Mouse (Mus musculus) brown adipose tissue, adult 24 weeks (tissue): ENCODE results near the gene Vdr. TPM values are rescaled to one million over a fixed set of nuclear protein-coding genes. Genes with fewer than 3 reads are reported as not detected.

ENCODE experiments used
- H3K27ac ChIP-seq: fragments of 200-500 bp; replicated peaks from 2 replicates; pipeline ENCODE4 v1.5.1; 2012; ENCODE audit warnings: low read depth, mild to moderate bottlenecking, low read length
- H3K4me1 ChIP-seq: fragments of 200-500 bp; 2 replicates; pipeline ENCODE4 v1.6.1; 2012; ENCODE audit warnings: low read length, mixed read lengths; ENCODE audit not compliant: control insufficient read depth, insufficient read depth, insufficient read length
- H3K4me3 ChIP-seq: fragments of 200-500 bp; 2 replicates; pipeline ENCODE4 v1.5.1; 2012; ENCODE audit warnings: low read depth, mild to moderate bottlenecking, low read length, moderate library complexity; ENCODE audit not compliant: insufficient read depth
- polyA plus RNA-seq: library from polyadenylated mRNA; stranded (reverse); fragments of >200 nt; gene quantifications from 2 replicates; pipeline ENCODE4 v1.2.4, GENCODE M21; 2012; ENCODE audit not compliant: missing spikeins, insufficient read depth, insufficient read length

The Vdr gene
- polyA plus RNA-seq, 1 experiment, result 1.5 TPM

DNA sequence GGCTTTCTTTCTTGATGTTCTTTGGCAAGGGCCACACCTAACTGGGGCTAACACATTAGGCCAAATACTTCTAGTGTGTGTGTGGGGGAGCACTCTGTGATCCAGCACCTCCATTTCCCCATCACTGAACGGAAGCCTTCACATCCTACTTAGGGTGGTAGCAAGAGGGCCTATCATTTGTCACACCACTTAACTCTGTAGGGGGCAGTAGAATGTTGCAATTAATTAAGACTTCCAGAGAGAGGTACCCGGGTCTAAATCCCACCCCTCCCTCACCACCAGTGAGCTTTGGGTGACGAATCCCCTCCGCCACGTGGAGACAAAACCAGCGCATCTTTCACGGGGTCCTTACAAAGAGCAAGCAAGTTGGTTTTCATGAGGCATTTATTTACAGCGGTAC lies 56.4 kb downstream of the Vdr start:
- Histone ChIP-seq H3K27ac (no peak overlapping the region), H3K4me1 (no peaks in the 10 kb centered on the region), H3K4me3 (no peak overlapping the region)

DNA sequence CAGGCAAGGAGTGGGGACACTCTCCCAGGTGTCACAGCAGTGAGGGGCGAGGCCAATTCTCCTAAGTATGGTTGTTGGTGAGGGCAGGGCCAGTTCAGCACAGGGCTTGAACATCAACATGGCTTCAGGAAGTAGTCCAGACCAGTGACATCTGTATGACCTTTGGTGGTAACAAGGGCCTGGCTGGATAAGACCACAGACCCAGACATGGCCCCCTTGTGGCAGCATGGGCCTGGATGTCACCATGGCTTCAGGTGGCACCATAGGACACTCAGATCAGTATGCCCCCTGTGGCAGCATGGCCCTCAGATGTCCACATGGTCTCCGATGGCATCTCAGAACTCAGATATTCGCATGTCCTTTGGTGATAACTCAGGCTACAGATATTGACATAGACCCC lies 58.1 kb downstream of the Vdr start:
- Histone ChIP-seq H3K27ac (no peak overlapping the region), H3K4me3 (no peak overlapping the region), H3K4me1 (no peaks in the 10 kb centered on the region)

DNA sequence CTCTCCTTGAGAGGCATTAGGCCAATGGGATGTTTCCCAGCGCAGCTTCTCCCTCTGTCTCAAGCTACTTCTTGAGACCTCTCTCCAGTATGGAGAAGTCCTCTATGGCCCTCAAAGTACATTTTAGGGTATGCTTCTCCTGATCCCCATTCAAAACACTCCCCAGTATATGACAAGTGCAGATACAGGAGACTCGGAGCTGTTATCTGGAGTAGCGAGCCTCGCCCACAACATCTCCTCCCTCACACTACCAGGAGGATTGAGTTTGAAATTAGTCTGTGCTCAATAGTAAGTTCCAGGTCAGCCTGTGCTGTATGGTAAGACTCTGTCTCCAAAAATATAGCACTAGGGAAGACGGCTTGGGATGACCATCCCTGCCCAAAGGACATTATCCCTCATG lies 59.4 kb downstream of the Vdr start:
- no peaks in the 10 kb centered on the region for H3K4me1 ChIP-seq
- no peak overlapping the region for H3K27ac ChIP-seq
- no peak overlapping the region for H3K4me3 ChIP-seq

DNA sequence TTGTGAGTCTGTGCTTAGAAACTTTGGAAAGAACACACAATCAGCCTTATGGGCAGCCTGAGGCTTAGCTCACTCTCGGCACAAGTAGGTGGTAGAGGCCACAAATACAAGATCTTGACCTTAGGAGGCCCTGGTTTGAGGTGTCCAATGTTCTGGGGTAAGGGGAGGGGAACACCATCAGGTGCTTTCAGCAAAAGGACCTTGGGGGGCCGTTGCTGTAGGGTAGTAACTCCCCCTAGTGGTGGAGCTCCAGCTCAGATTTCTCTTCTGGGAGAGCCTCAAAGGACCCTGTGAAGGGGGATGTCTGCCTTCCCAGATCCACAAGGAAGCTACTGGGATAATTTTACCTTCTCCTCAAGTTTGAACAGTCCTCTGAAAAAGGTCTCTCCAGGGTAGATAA lies 60.0 kb downstream of the Vdr start:
- no peaks in the 10 kb centered on the region for H3K4me1 ChIP-seq
- no peak overlapping the region for H3K4me3 ChIP-seq
- no peak overlapping the region for H3K27ac ChIP-seq

DNA sequence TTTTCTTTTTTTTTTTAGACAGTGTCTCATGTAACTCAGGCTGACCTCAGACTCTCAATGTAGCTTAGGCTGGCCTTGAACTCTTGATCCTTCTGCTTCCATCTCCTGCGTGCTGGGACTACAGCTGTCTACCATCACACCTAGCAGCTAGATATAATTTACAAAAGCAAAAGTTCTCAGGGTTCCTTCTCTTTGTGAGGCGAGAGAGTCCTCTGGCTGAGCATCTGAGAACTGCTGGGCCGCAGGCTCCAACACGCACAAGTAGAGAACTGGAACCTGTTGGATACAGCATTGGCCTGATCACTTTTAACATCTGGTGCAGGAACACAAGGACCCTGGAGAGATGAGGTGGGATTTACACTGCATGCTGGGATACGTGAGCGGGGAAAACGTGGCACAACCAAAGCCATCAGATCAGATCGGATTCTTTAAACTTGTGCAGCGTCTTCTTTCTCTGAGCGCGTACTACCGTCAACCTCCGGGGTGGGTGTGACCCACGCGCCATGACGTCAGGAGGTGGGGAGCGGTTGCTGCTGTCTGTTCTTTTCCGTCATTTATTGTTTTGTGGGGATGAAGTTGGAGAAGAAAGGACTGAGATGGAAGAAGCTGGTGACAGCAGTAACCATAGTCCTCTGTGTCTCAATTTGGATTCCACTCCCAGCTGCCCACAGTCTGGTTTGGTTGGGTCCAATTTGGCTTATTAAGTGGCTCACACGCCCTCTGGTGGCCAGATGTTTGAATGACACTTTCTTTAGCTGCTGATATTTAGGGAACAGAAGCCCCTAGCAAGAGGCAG lies 61.1 kb downstream of the Vdr start:
- Histone ChIP-seq H3K4me3 (peak overlapping the region; percentile 51), H3K4me1 (no peaks in the 10 kb centered on the region), H3K27ac (no peak overlapping the region)

DNA sequence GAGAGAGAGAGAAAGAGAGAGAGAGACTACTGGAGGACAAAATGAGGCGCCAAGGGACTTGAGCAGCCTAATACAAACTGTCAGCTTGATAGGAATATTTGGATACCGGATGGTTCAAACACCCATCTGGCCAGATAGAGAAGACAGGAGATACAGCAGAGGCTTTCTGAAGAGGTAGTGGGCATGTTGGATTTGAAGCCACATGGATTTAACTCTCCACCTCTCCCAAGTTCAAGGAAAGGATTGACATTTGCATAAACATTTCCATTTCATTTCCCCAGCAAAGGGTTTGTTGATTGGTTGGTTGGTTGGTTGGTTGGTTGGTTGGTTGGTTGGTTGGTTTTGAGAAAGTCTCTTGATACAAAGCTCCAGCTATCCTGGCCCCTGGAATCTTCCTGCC lies 62.6 kb downstream of the Vdr start:
- Histone ChIP-seq H3K4me1 (no peaks in the 10 kb centered on the region), H3K27ac (no peak overlapping the region), H3K4me3 (no peak overlapping the region)

DNA sequence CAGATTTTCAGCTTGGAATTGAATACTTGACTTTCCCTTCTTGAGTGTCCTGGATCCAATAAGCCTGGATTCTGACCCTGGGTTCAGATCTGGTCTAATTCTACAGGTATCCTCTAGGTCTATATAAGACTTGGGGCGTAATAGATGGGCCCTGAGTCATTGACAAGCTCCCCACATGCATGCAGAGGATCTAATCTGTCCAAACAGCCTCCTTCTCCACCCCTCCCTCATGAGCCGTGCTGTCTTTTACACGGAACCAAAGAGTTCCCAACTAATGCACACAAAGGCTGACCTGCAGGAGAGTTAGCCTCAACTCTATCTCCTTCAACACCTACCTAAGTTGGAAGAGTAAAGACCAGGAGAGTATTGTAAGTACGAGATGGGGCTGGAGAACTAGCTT lies 63.1 kb downstream of the Vdr start:
- H3K4me3 ChIP-seq, result no peak overlapping the region
- no peaks in the 10 kb centered on the region for H3K4me1 ChIP-seq
- H3K27ac ChIP-seq, result no peak overlapping the region

DNA sequence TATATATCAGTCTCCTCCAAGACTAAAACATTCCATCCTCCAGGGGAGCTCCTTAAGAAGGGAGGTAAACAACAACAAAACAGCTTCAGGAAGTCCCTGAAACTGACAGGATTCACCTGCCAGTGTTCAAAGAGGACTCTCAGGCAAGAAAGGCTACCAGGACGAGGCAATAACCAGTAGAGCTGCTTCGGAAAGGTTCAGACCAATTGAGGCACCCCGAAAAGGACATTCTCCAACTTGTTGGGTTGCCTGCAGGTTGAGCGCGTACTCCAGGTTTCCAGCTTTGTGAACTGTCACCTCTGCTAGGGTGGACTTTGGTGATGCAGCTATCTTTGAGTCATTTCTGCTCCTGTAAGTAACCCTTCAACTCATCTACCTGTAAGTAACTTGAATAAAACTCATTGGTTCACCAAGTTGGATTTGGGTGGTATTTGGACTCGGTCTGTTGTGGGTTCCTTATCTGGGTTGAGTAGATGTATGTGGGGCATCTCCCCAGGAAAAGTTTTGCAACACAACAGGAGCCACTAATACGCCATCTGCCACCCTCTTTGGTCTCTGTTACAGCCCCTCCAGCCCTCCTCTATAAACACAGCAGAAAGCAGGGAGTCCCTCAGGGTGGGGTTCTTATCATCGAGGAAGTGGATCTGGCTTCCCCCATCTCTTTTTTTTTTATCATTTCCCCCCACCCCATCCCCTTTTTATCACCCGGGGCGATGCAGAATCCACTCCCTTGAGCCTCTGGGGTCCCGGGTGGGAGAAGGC lies 64.1 kb downstream of the Vdr start:
- Histone ChIP-seq H3K27ac (no peak overlapping the region), H3K4me1 (no peaks in the 10 kb centered on the region), H3K4me3 (no peak overlapping the region)

DNA sequence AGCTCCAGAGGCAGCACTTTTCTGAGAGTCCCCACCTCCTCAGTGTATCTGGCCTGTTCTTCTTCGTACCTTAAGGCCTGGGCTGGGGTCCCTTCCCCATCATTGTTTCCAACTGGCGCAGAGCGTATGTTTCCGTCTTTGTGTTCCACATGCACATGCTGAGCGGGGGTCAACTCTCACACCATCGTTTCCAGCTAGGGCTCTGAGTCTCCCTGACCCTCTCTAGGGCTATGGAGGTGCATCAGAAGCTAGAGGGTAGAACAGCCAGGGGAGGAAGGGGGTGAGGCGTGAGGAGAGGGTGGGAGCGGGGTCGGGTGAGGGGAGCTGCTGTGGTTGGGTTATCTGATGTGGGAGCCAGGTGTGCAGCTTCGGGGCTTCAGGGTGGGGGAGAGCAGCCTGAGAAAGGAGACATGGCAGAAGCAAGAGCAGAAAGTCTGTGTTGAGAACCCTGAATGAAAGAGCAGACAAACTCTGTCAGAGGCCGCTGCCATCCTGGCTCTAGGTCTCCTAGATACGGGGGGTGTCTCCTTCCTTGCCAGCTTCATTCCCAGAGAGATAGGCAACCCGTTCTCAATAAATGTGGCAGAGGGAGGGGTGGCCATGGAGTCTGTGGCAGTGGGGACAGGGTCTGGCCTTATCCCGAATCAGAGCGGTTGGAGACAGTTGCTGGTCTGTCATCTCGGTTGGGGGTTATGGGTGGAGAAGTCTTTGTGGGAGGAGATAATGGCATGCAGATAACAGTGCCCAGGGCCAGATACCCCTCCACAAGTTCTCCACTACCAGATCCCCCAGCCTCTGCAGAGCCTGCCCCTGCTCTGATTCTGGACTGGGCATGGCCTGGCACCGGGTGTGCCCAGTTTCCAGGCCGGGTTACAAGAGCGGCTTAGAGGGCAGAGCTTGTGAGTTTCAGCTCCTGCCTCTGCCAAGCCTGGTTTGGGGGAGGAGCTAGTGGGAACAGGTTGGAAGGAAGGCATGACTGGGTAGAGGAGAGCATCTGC lies 66.1 kb downstream of the Vdr start, which contains the start of gene Hdac7:
Gene Hdac7 (minus strand): TSS at position 466 of the 998 bp plus-strand sequence.
- Histone ChIP-seq H3K4me1 (peaks cover 9% of the 10 kb centered on the region), H3K4me3 (no peak within 1 kb of the TSS), H3K27ac (no peak within 1 kb of the TSS)

DNA sequence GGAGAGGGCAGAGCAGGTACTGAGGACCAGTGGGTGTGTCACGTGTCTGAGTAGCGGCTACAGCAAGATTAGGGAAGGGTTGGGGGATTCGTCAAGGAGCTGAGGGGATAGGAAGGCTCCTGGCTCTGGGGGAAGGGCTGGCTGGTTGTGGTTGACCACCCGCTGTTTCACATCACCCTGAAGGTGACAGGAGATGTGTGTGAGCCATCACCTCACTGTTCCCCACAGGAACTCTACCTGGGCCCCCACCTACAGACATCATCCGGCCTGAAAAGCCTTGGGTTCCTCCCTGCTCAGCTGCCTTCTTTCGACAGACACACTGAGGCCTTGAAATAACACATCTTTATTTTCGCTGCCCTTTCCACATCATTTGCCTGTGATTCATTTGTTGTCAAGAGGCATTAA lies 67.2 kb downstream of the Vdr start:
- no peak overlapping the region for H3K4me3 ChIP-seq

DNA sequence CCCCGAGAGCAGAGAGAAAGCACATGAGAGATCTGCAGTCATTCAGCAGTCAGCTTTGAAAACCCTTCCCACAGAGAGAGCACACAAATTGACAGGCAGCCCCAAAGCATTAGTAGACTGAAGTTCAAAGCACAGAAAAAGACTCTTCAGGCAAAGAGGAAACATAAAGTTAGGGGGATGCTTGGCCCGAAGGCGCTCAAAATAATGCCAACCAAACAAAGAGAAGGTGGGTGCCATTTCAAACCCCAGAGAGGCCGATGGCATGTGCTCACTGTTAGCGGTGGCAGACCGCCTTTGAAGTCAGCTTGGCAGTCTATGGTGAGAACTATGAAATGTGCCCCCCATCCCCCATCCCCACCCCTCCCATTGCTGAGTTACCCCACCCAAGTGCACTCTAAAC lies 68.4 kb downstream of the Vdr start:
- no peak overlapping the region for H3K27ac ChIP-seq
- no peak overlapping the region for H3K4me3 ChIP-seq

More for the DNA sequence above, 67.2 kb downstream of the Vdr start:
- no peak overlapping the region for H3K27ac ChIP-seq
- H3K4me1 ChIP-seq, result peaks cover 19% of the 10 kb centered on the region

DNA sequence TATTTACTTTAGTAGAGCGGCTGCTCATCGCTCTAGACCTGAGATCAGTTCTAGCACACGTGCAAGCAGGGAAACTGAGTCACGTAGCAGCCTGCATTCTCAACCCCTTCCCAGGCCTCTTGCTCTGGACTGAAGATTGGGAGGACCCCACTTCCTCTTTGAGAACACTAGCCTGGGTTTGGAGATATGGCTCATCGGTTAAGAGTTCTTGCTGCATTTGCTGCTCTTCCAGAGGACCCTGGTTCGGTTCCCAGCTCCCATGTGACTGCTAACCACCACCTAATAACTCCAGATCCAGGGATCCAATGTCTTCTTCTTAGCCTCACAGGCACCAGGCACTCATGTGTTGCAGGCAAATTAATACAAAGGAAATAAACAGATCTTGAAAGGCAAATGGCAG lies 69.0 kb downstream of the Vdr start:
- peaks cover 26% of the 10 kb centered on the region for H3K4me1 ChIP-seq
- no peak overlapping the region for H3K27ac ChIP-seq
- no peak overlapping the region for H3K4me3 ChIP-seq

More for the DNA sequence above, 68.4 kb downstream of the Vdr start:
- H3K4me1 ChIP-seq, result peaks cover 26% of the 10 kb centered on the region

DNA sequence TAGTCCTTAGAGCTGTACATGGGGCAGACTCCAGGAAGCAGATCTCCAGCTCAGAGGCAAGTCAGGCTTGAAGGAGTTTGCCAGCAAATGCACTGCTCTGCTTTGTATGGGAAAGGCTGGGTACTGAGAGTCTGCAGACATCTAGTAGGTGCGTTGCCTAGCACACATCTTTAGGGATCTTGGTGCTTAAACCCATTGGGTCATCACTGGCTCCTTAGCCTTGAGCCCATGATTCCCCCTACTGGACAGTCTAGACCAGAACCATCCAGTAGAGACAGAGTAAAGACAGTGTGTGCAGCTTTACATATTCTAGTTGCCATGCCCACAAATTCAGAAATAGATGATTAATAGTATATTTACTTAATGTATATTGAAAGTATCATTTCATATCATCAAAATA lies 69.6 kb downstream of the Vdr start:
- H3K4me1 ChIP-seq, result peaks cover 26% of the 10 kb centered on the region
- H3K27ac ChIP-seq, result peak overlapping the region; percentile 75; the same call in 1 of the 2 replicates
- H3K4me3 ChIP-seq, result no peak overlapping the region

DNA sequence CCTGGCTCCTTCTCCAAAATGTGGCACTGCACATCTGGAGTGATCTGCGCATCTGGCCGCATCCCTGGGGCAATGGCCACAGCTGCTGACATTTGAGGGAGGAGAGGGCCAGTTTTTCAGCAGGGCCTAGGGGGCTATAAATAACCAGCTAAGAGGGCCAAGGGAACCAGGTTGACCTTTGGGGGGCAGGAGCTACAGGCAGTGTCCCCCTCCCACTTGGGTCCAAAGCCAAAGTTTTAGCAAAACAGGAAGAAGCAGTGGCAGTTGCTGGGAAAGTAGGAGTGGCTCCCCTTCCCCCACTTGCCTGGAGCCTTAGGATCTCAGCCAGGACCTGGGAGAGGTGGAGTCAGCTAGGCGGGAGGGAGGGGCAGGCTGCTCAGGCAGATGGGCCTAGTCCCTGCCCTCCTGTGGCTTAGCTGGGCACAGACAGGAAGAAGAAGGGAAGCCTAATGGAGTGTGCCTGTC lies 70.4 kb downstream of the Vdr start:
- Histone ChIP-seq H3K4me1 (peaks cover 26% of the 10 kb centered on the region), H3K4me3 (no peak overlapping the region), H3K27ac (peak overlapping the region; percentile 75)

DNA sequence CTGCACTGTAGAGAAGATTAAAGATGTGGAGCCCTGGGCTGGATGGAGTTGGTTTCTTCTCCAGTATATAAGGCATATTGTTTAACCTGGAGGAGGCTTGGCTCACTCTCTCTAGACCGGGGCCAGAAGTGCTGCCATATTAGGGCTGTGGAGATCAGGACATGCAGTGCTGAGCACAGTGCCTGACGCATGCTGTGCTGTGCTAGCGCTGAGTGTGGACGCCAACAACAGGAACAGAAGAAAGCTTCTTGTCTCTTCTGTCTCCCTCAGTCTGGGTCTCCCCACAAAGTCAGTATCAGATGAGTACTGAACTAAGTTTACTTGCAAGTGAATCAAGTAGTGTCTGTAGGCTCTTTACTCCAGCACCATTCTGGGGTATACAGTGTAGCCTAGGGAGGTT lies 71.0 kb downstream of the Vdr start:
- Histone ChIP-seq H3K4me3 (no peak overlapping the region), H3K4me1 (peaks cover 26% of the 10 kb centered on the region), H3K27ac (peak overlapping the region; percentile 54)
